Mouse (Mus musculus): ENCODE measurements around the gene Olfr312. TPM values are rescaled to one million over a fixed set of nuclear protein-coding genes. Genes with fewer than 3 reads are reported as not detected.
"Not testable (repeated sequence)": the region's sequence is repeated elsewhere in the genome, so short reads cannot be mapped to it uniquely, and the experiment has no call there.

Olfr312 gene
- polyA plus RNA-seq, 1 experiment: not detected

GRCm38 (mm10) chr11:58795856-58796255 lies 33.2 kb upstream of the Olfr312 start:
- H3K4me3 ChIP-seq (replicated peaks; ENCODE audit: insufficient read depth, low read depth, low read length): no peak overlapping the region
- no peak overlapping the region for H3K27ac ChIP-seq (ENCODE audit: insufficient read depth, low read length)
- no peak for DNase-seq
- TF ChIP-seq POLR2A (IDR thresholded peaks at IDR 0.05; ENCODE audit: borderline replicate concordance, insufficient read depth, low read length) (no peak), CTCF (IDR thresholded peaks at IDR 0.05; ENCODE audit: borderline replicate concordance, insufficient read depth, low read depth, low read length) (no peak)
- H3K27me3 ChIP-seq (ENCODE audit: control insufficient read depth, insufficient read depth, low read length): no peaks in the 10 kb centered on the region
- WGBS: 95% methylated on average over 2 of the region's 2 CpGs
- no peaks in the 10 kb centered on the region for H3K4me1 ChIP-seq (ENCODE audit: control insufficient read depth, insufficient read depth, low read length)

GRCm38 (mm10) chr11:58796850-58797249 lies 32.2 kb upstream of the Olfr312 start:
- DNase-seq: no peak
- Histone ChIP-seq H3K27me3 (ENCODE audit: control insufficient read depth, insufficient read depth, low read length) (no peaks in the 10 kb centered on the region), H3K27ac (ENCODE audit: insufficient read depth, low read length) (no peak overlapping the region), H3K4me1 (ENCODE audit: control insufficient read depth, insufficient read depth, low read length) (no peaks in the 10 kb centered on the region), H3K4me3 (replicated peaks; ENCODE audit: insufficient read depth, low read depth, low read length) (no peak overlapping the region)
- TF ChIP-seq POLR2A (IDR thresholded peaks at IDR 0.05; ENCODE audit: borderline replicate concordance, insufficient read depth, low read length): no peak
- TF ChIP-seq CTCF (IDR thresholded peaks at IDR 0.05; ENCODE audit: borderline replicate concordance, insufficient read depth, low read depth, low read length): no peak
- 28% methylated on average over 7 of the region's 7 CpGs for WGBS

DNA sequence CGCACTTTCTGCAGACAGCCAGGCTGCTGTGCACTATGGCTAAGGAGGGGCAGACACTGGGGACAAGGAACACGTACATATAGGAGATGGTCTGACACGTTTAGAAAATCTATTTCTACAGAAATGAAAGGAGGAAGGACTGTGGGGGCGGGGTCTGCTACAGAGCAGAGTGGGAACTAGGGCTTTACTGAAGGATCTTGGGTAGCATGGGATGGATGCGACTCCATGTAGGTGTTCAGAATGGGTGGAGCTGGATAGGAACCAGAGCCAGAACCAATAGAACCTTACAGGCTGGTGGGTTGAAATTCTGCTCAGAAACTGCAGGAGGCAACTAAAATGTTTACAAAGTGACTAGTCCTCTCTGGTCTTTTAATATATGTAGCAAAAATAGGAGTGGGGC lies 29.3 kb upstream of the Olfr312 start:
- Histone ChIP-seq H3K27ac (ENCODE audit: insufficient read depth, low read length) (no peak overlapping the region), H3K4me3 (replicated peaks; ENCODE audit: insufficient read depth, low read depth, low read length) (no peak overlapping the region), H3K4me1 (ENCODE audit: control insufficient read depth, insufficient read depth, low read length) (no peaks in the 10 kb centered on the region), H3K27me3 (ENCODE audit: control insufficient read depth, insufficient read depth, low read length) (no peaks in the 10 kb centered on the region)
- no peak for DNase-seq
- TF ChIP-seq POLR2A (IDR thresholded peaks at IDR 0.05; ENCODE audit: borderline replicate concordance, insufficient read depth, low read length): no peak
- no peak for TF ChIP-seq CTCF (IDR thresholded peaks at IDR 0.05; ENCODE audit: borderline replicate concordance, insufficient read depth, low read depth, low read length)
- 78% methylated on average over 5 of the region's 5 CpGs for WGBS

GRCm38 (mm10) chr11:58801558-58802228 lies 27.3 kb upstream of the Olfr312 start, which contains the start of gene Fam183b:
Gene Fam183b (minus strand): TSS chr11:58801960.
- TF ChIP-seq CTCF (IDR thresholded peaks at IDR 0.05; ENCODE audit: borderline replicate concordance, insufficient read depth, low read depth, low read length) (no peak), POLR2A (IDR thresholded peaks at IDR 0.05; ENCODE audit: borderline replicate concordance, insufficient read depth, low read length) (no peak)
- whole genome bisulfite sequencing: 18% methylated on average over 14 of the region's 14 CpGs
- Histone ChIP-seq H3K4me3 (replicated peaks; ENCODE audit: insufficient read depth, low read depth, low read length) (no peak within 1 kb of the TSS), H3K27ac (ENCODE audit: insufficient read depth, low read length) (no peak within 1 kb of the TSS), H3K4me1 (ENCODE audit: control insufficient read depth, insufficient read depth, low read length) (no peaks in the 10 kb centered on the region), H3K27me3 (ENCODE audit: control insufficient read depth, insufficient read depth, low read length) (no peaks in the 10 kb centered on the region)
- DNase-seq: peak; percentile 13 to 22

- Histone ChIP-seq H3K4me3 (replicated peaks; ENCODE audit: insufficient read depth, low read depth, low read length) (no peak overlapping the region), H3K27ac (ENCODE audit: insufficient read depth, low read length) (no peak overlapping the region), H3K4me1 (ENCODE audit: control insufficient read depth, insufficient read depth, low read length) (no peaks in the 10 kb centered on the region), H3K27me3 (ENCODE audit: control insufficient read depth, insufficient read depth, low read length) (no peaks in the 10 kb centered on the region)
- DNase-seq: no peak
- WGBS: 88% methylated on average over 4 of the region's 4 CpGs
- TF ChIP-seq POLR2A (IDR thresholded peaks at IDR 0.05; ENCODE audit: borderline replicate concordance, insufficient read depth, low read length): no peak
- TF ChIP-seq CTCF (IDR thresholded peaks at IDR 0.05; ENCODE audit: borderline replicate concordance, insufficient read depth, low read depth, low read length): no peak
Observed at GRCm38 (mm10) chr11:58803871-58804270, 25.2 kb upstream of the Olfr312 start.

DNA sequence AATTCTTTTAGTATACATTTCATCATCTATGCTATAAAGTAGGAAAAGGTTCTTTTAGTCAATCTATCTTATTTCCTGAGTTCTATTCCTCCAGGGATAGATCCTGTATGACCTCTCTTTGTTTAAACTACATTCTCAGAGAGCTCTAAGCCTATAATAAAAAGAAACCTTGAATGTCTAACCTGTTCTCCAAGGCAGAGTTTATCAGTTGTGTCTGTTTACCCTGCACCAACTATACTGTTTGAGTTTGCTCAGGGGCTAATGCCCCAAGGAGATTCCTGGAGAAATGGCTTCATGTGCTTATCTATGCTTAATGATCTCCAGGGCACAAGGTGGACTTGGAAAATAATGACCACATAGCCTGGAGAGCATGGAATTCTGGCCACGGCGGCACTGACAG lies 24.6 kb upstream of the Olfr312 start:
- 31% methylated on average over 2 of the region's 2 CpGs for WGBS
- TF ChIP-seq POLR2A (IDR thresholded peaks at IDR 0.05; ENCODE audit: borderline replicate concordance, insufficient read depth, low read length) (no peak), CTCF (IDR thresholded peaks at IDR 0.05; ENCODE audit: borderline replicate concordance, insufficient read depth, low read depth, low read length) (no peak)
- no peak for DNase-seq

GRCm38 (mm10) chr11:58812001-58812400 lies 17.0 kb upstream of the Olfr312 start:
- Histone ChIP-seq H3K4me3 (replicated peaks; ENCODE audit: insufficient read depth, low read depth, low read length) (no peak overlapping the region), H3K27ac (ENCODE audit: insufficient read depth, low read length) (no peak overlapping the region), H3K4me1 (ENCODE audit: control insufficient read depth, insufficient read depth, low read length) (no peaks in the 10 kb centered on the region), H3K27me3 (ENCODE audit: control insufficient read depth, insufficient read depth, low read length) (no peaks in the 10 kb centered on the region)
- TF ChIP-seq POLR2A (IDR thresholded peaks at IDR 0.05; ENCODE audit: borderline replicate concordance, insufficient read depth, low read length): no peak
- TF ChIP-seq CTCF (IDR thresholded peaks at IDR 0.05; ENCODE audit: borderline replicate concordance, insufficient read depth, low read depth, low read length): 0 out of 2 replicates have a peak, but pooled peaks have one; percentile 7
- no peak for DNase-seq
- WGBS: 8% methylated on average over 1 of the region's 1 CpGs

More for the DNA sequence above, 24.6 kb upstream of the Olfr312 start:
- Histone ChIP-seq H3K27me3 (ENCODE audit: control insufficient read depth, insufficient read depth, low read length) (no peaks in the 10 kb centered on the region), H3K4me3 (replicated peaks; ENCODE audit: insufficient read depth, low read depth, low read length) (no peak overlapping the region), H3K4me1 (ENCODE audit: control insufficient read depth, insufficient read depth, low read length) (no peaks in the 10 kb centered on the region), H3K27ac (ENCODE audit: insufficient read depth, low read length) (no peak overlapping the region)

DNA sequence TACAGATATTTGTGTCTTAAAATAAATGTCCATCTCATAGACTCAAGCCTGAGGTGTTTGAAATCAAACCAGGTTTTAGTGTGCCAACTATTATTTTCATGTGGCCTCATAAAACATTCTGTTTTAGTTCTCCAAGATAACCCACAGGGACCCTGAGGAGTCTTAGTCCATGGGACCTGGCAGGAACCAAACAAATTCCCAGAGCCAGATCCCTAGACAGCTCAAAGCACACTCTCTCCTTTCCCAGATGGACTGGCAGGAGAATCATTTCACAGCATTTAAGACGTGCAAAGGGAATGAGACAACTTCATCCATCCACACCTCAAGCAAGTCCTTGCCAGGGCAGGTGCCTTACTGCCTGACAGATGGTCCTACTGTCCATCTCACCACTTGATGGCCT lies 14.3 kb upstream of the Olfr312 start, which contains the start of gene Olfr313:
Gene Olfr313, plus strand, starts transcription at position 301 of the 400 bp plus-strand sequence.
- H3K27ac ChIP-seq (ENCODE audit: insufficient read depth, low read length); DNase-seq; H3K27me3 ChIP-seq (ENCODE audit: control insufficient read depth, insufficient read depth, low read length); H3K4me1 ChIP-seq (ENCODE audit: control insufficient read depth, insufficient read depth, low read length); H3K4me3 ChIP-seq (replicated peaks; ENCODE audit: insufficient read depth, low read depth, low read length): not testable (repeated sequence)
- WGBS: 30% methylated on average over 1 of the region's 1 CpGs

Data from cerebellum, adult 2 months (tissue).